10 mouse cellular contexts compared by ENCODE assay signal in genomic region chr8:111449671-111450070, GRCm38 (mm10). TPM values are rescaled to one million over a fixed set of nuclear protein-coding genes. Genes with fewer than 3 reads are reported as not detected.
A peak's percentile ranks its signal among the peaks of the same experiment; 100 is the strongest.
DNase-seq lines count a peak whose midpoint lies in the region; ATAC-seq and TF ChIP-seq lines count a peak whose summit lies in the region.
"Had no signal": no experiment of that assay in that cellular context is flagged by ENCODE, and none has a peak within 500 bp of the region (broad histone marks: within the 10 kb centered on the region; RNA-seq: fewer than 3 reads in every experiment).

No protein-coding gene starts in this region.

- H3ac ChIP-seq in myocyte (ENCODE audit: control insufficient read depth, insufficient read length), result no peak overlapping the region

- H3K9ac ChIP-seq in heart, embryonic 16.5 days (ENCODE audit: low read length), result no peak overlapping the region

- no peaks in the 10 kb centered on the region for H3K79me2 ChIP-seq in myocyte (ENCODE audit: control insufficient read depth, insufficient read depth)

- peaks cover 18% of the 10 kb centered on the region for H3K4me1 ChIP-seq in heart, embryonic 16.5 days (ENCODE audit: control insufficient read depth, insufficient read depth, low read length)

- H3K4me3 ChIP-seq in heart, embryonic 16.5 days (ENCODE audit: low read length), result no peak overlapping the region
- H3K4me3 ChIP-seq in myocyte, result no peak overlapping the region

- H3K9me3 ChIP-seq in heart, embryonic 16.5 days (replicated peaks; ENCODE audit: control insufficient read depth, low read length), result no peaks in the 10 kb centered on the region

- ATAC-seq in activated CD4-positive, CD25-positive, alpha-beta regulatory T cell, adult 4 months, result peak; percentile 85
- 0 out of 2 replicates have a peak, but pooled peaks have one; percentile 38 for ATAC-seq in heart, embryonic 16.5 days (replicated peaks; ENCODE audit: extremely low read depth, insufficient read depth, low FRiP score)

- DNase-seq in kidney, postnatal 10 days, result peak; percentile 62
- DNase-seq in kidney, adult 18-20 months, result no peak
- DNase-seq in cerebellum, adult 9-11 months, result no peak
- no peak for DNase-seq in layer of hippocampus, adult 18-20 months (ENCODE audit: low spot score in 2 of 2)
- DNase-seq: thymus, adult 2 months had no signal

- H3K27me3 ChIP-seq in heart, embryonic 16.5 days (ENCODE audit: control insufficient read depth, insufficient read depth, low read length), result no peaks in the 10 kb centered on the region
- no peaks in the 10 kb centered on the region for H3K27me3 ChIP-seq in myocyte (ENCODE audit: control insufficient read depth, insufficient read depth, insufficient read length)

- peak overlapping the region; percentile 50; the same call in 1 of the 2 replicates for H3K27ac ChIP-seq in heart, embryonic 16.5 days (ENCODE audit: low read length)

- WGBS in heart, embryonic 16.5 days, result 26% methylated on average over 4 of the region's 4 CpGs

- no peak overlapping the region for H3K4me2 ChIP-seq in heart, embryonic 16.5 days (ENCODE audit: low read depth, low read length)
- H3K4me2 ChIP-seq in myocyte (ENCODE audit: low read depth), result peak overlapping the region; percentile 56
- H3K4me2 ChIP-seq: liver, embryonic 11.5 days had no signal

- peaks cover 6% of the 10 kb centered on the region; the same call in 1 of the 2 replicates for H3K36me3 ChIP-seq in heart, embryonic 16.5 days (ENCODE audit: control insufficient read depth, insufficient read depth)
- peaks cover 7% of the 10 kb centered on the region for H3K36me3 ChIP-seq in myocyte (ENCODE audit: control insufficient read depth, insufficient read depth)

- no peak for TF ChIP-seq POLR2A in myocyte (IDR thresholded peaks at IDR 0.05; ENCODE audit: insufficient read length, low read depth)

TF ChIP-seq in myocyte, 11 proteins besides CTCF, POLR2A, EP300 and RAD21:
- TF ChIP-seq USF1 (IDR thresholded peaks at IDR 0.05; ENCODE audit: low read depth), result peak; percentile 24
- TF ChIP-seq SRF (IDR thresholded peaks at IDR 0.05; ENCODE audit: control insufficient read depth, insufficient read length, low read depth), result no peak

RNA-seq across cellular contexts. Expression of gene Fa2h, which starts 56.0 kb away (rescaled TPM):
- under 1 TPM in 1 of 2 experiments, not detected in 1; 0.21 TPM for polyA plus RNA-seq in activated CD4-positive, CD25-positive, alpha-beta regulatory T cell, adult 4 months (2017; shearing (Covaris generic))
- 0.14 and 0.17 TPM in 2 replicates for polyA plus RNA-seq in heart, embryonic 16.5 days (2015; fragmentation: Nextera tagmentation; extraction: Ambion mirVana)
- 0.54 TPM for polyA plus RNA-seq in myocyte (2012; fragmentation: generic; extraction: Trizol)
- 10 to 100 TPM; 22.8 to 25.6 TPM for total RNA-seq in layer of hippocampus, adult 18-20 months (2021)
- total RNA-seq: monocyte, adult 5-6 weeks had no signal
- polyA plus RNA-seq: liver, embryonic 11.5 days had no signal
